Mouse (Mus musculus) layer of hippocampus, adult 9-11 months (tissue): ENCODE measurements around the gene Klhl29.

Experiments
- DNase-seq: peaks from one replicate; pipeline ENCODE4 v3.0.0; 2022

The Klhl29 gene

GRCm38 (mm10) chr12:5292316-5292715 is 83.2 kb downstream of the Klhl29 start:
- no peak for DNase-seq

- DNase-seq: no peak
Observed at GRCm38 (mm10) chr12:5285579-5285978, 89.9 kb downstream of the Klhl29 start.

DNA sequence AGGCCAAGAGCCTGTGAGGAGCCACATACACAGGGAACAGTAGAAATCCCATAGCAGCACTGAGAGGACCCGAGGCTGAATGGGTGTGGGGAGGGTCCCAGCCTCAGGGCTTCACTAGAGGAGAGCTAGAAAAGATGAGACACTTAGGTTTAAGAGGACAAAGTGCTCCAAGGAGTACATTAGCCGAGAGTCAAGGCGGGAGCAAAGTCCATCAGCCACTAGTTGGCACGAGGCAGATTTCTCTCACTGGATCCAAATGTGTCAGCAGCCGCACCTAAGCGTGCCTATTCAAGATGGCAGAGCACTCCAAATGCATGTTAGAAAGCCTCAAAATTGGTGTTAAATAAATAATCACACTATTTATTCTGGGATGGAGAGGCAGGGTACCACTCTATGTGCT is 90.5 kb downstream of the Klhl29 start:
- no peak for DNase-seq

DNA sequence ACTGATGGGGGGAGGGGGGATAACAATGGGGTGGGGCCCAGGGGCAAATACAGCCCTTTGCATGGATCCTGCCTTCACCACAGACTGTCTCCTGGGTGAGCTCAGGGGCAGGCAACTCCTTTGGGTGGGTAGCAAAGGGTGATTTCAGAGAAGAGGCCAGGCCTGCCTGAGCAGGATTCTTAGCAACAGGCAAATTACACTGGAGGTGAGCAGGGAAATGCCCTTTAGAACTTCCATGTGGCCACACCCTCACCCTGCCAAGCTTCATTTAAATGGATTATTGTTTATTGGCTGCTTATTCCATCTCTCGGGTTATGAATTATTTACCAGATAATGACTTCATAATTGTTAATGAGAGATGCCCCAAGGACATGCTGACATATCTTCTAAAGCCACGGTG is 91.8 kb downstream of the Klhl29 start:
- no peak for DNase-seq

- DNase-seq: no peak
Observed at GRCm38 (mm10) chr12:5282611-5283010, 92.9 kb downstream of the Klhl29 start.

- DNase-seq: no peak
Observed at GRCm38 (mm10) chr12:5279873-5280272, 95.6 kb downstream of the Klhl29 start.

DNA sequence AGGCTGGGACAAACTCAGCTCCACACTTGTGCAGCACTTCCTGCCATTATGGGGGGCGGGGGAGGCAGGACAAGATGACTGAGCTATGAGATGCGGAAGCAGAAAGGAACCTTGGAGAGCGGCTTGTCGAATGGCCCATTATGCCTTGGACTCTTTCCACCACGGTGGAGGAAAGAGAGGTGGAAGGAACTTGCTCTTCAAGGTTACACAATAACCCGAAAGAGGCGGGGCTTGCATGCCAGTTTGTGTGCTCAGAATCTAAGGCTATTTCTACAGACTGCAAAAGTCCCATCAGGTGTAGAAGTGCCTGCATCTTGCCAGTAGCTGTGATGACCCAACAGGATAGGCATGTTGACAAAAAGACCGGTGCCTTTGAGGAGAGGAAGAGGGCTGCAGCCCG is 98.5 kb downstream of the Klhl29 start:
- no peak for DNase-seq

DNA sequence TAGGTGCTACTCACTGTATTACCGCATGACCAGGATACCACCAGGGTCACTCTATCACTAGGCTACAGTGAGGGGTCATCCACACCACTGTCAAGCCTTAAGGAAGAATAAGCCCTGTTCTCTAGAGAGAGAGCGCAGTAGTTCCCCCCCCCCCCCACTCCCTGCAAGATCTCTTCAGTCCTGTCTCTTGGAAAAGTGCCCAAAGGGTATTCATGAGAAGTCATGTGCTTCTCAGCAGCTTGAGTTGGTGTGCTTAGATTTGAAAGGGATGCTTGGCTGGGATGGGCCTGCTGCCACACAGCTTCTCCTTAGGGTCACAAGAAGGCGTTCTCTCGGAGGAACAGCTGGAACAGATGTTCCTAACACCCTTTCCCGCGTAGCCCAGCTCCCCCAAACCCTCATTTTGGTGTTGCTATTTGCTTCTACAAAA is 100.0 kb downstream of the Klhl29 start:
- DNase-seq: no peak

- peak; percentile 72 for DNase-seq
Observed at GRCm38 (mm10) chr12:5274519-5274944, 101.0 kb downstream of the Klhl29 start.

- DNase-seq: no peak
Observed at GRCm38 (mm10) chr12:5273316-5274047, 102.0 kb downstream of the Klhl29 start.

- DNase-seq: no peak
Observed at GRCm38 (mm10) chr12:5270527-5270926, 105.0 kb downstream of the Klhl29 start.

DNA sequence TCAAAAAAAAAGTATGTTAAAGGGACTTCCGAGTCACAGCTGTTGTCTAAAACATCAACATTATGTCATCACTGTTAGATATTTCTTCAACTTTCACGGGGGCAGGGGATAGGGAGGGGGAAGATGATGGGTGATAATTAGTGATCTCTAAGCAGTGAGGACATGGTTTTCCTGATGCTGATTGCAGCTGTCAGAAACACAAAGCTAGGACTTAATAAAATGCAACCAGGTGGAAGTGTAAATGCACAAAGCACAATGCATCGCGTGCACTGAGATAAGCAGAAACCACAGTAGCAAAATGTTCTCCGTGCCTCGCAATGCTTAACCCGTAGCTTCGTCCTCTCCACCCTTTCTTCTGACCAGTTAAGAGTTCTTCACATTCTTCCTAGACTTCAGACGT is 105.5 kb downstream of the Klhl29 start:
- no peak for DNase-seq

- DNase-seq: no peak
Observed at GRCm38 (mm10) chr12:5269061-5269460, 106.4 kb downstream of the Klhl29 start.

DNA sequence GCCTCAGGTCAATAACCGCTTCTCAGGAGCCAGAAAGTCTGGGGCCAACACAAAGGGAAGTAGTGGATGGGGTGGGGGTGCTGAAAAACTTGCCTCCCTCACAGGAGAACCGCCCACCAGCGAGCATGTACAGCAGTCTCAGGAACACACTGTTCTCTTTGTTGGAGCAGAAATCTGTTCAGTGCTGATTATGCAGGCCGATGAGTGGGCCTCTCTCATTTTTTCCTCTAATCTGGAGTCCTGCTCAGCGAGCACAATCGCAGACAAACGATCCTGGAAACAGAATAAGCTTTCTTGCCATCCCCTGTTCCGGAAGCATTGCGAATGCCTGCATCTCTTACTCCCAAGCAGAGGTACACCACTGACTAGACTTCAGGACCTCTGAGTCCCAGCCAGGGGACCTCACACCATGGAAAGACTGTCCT is 107.3 kb downstream of the Klhl29 start:
- peak; percentile 93 for DNase-seq

DNA sequence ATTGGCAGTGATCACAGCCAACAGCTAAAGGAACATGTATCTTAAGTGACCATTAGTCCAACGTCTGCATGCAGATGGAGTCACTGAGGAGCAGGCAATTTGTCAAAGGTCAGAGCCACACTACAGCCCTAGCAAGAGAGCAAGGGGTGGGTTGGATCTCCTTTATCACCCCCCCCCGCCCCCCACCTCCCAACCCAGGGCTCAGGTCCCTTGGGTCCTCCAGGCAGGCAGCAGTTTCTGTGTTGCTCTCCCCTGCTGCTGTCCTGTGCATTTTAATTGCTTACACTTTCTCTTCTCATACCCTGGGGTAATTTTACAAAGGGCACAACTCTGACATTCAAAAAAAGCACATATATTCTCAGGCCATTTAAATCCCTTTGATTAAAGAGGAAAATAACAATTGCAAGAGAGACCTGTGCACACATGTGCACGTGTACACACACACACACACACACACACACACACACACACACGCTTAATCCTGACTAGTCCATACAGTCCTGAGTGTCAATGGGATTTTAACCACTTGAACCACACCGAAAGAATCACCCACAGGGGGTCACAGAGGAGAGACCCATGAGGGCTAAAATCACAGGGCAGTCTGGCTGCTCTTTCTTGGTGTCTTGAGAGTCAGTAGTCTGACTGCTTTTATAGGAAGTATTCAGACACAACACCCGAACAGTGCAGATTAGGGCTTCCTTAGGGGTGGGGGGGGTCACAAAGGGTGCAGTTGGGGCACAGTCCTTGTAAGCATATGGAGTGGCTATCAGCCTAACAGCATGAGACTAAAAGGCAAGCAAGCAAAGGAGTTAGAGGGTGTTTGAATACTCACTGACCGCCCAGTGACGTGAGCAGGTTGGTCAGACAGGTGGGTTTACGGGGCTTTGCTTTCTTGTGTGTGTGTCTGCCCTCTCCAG is 108.0 kb downstream of the Klhl29 start:
- no peak for DNase-seq

GRCm38 (mm10) chr12:5266773-5267172 is 108.7 kb downstream of the Klhl29 start:
- no peak for DNase-seq

DNA sequence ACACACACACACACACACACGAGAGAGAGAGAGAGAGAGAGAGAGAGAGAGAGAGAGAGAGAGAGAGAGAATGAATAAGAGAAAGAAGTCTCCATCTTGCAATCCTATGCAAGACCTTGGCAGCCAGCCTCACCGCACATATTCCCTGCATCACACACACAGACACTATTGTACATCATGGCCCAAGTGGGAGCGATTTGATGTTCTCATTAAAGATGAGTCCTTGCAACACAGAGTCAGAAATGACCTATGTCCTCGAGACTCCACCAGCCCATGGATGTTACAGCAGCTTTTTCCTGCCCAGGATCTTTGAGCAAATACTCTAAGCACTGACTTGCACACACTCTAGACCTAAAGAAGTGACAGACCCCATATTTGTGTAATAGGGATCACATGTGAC is 114.0 kb downstream of the Klhl29 start:
- DNase-seq: no peak

- DNase-seq: no peak
Observed at GRCm38 (mm10) chr12:5258779-5259178, 116.7 kb downstream of the Klhl29 start.

- no peak for DNase-seq
Observed at GRCm38 (mm10) chr12:5257174-5257573, 118.3 kb downstream of the Klhl29 start.

DNA sequence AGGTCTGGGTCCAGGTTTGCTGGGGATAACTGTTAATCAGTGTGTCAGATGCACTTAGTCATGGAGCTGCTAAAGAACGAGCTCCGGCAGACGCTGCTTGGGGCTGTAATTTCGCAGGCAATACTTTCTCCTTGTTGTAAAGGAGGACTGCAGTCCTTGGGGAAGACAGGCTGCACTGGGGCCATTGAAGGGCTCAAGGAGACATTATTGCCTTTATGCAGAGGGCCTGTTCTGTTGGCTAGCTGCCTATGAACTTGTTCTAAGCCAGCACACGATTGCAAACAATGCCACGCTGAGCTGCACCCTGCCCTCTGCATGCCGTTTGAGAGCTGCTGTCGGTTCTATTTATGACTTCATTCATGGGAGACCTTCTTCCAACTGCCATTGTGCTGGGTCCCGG is 120.4 kb downstream of the Klhl29 start:
- DNase-seq: no peak

GRCm38 (mm10) chr12:5254246-5254982 is 121.1 kb downstream of the Klhl29 start:
- no peak for DNase-seq

- no peak for DNase-seq
Observed at GRCm38 (mm10) chr12:5253289-5254005, 122.0 kb downstream of the Klhl29 start.

DNA sequence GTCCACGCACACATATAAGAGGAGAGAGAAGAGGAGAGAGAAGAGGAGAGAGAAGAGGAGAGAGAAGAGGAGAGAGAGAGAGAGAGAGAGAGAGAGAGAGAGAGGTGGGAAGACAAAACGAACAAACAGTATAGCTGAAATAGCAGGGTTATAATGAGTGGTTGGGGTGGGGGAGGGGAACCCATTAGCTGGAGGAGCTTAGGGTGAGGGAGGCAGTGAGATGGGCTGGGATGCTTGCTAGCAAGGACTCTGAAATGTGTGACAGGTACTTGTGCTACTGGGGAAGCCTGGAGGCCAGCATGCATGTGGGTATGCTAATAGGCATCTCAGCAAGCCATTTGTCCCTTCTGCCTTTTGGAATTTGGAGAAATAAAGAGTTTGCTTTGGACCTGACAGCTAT is 122.9 kb downstream of the Klhl29 start:
- no peak for DNase-seq
